Mouse (Mus musculus): ENCODE data around the gene Lag3. TPM values are rescaled to one million over a fixed set of nuclear protein-coding genes. Genes with fewer than 3 reads are reported as not detected.

The Lag3 gene
- total and polyA plus RNA-seq, 3 experiments: 0.32 to 0.47 (median 0.34) TPM

- H3K9ac ChIP-seq (ENCODE audit: low read depth, low read length): no peak overlapping the region
- no peak for TF ChIP-seq EP300 (IDR thresholded peaks at IDR 0.05; ENCODE audit: insufficient read depth, low read depth, low read length)
- TF ChIP-seq POLR2A (IDR thresholded peaks at IDR 0.05; ENCODE audit: insufficient read depth, low read depth, low read length): no peak
- TF ChIP-seq CTCF (IDR thresholded peaks at IDR 0.05): no peak
- 88% methylated on average over 3 of the region's 3 CpGs for WGBS
- H3K4me3 ChIP-seq: no peak overlapping the region
- peaks cover 4% of the 10 kb centered on the region for H3K36me3 ChIP-seq (ENCODE audit: control insufficient read depth, insufficient read depth, low read length)
- intact Hi-C loops (cut with DNase I): no loop called here
- H3K4me1 ChIP-seq (ENCODE audit: control insufficient read depth, insufficient read depth, low read length): peaks cover 8% of the 10 kb centered on the region
- no peaks in the 10 kb centered on the region for H3K27me3 ChIP-seq (ENCODE audit: control insufficient read depth, insufficient read depth, low read length)
- DNase-seq: no peak
- no peak overlapping the region for H3K27ac ChIP-seq
- no peaks in the 10 kb centered on the region for H3K79me2 ChIP-seq (replicated peaks; ENCODE audit: control insufficient read depth, insufficient read depth, low read length)
Observed at GRCm38 (mm10) chr6:124933127-124933526, 21.6 kb upstream of the Lag3 start.

- intact Hi-C loops (cut with DNase I): no loop called here
- H3K4me1 ChIP-seq (ENCODE audit: control insufficient read depth, insufficient read depth, low read length): peaks cover 8% of the 10 kb centered on the region
- no peak for DNase-seq
- H3K27me3 ChIP-seq (ENCODE audit: control insufficient read depth, insufficient read depth, low read length): no peaks in the 10 kb centered on the region
- peak overlapping the region; percentile 98 for H3K4me3 ChIP-seq
- H3K79me2 ChIP-seq (replicated peaks; ENCODE audit: control insufficient read depth, insufficient read depth, low read length): no peaks in the 10 kb centered on the region
- peak overlapping the region; percentile 96 for H3K27ac ChIP-seq
- peak overlapping the region; percentile 98 for H3K9ac ChIP-seq (ENCODE audit: low read depth, low read length)
- TF ChIP-seq CTCF (IDR thresholded peaks at IDR 0.05) (no peak), POLR2A (IDR thresholded peaks at IDR 0.05; ENCODE audit: insufficient read depth, low read depth, low read length) (no peak), EP300 (IDR thresholded peaks at IDR 0.05; ENCODE audit: insufficient read depth, low read depth, low read length) (no peak)
- H3K36me3 ChIP-seq (ENCODE audit: control insufficient read depth, insufficient read depth, low read length): peaks cover 4% of the 10 kb centered on the region
- 38% methylated on average over 12 of the region's 12 CpGs for WGBS
Observed at GRCm38 (mm10) chr6:124932314-124932695, 20.8 kb upstream of the Lag3 start.

GRCm38 (mm10) chr6:124931525-124932313 is 20.2 kb upstream of the Lag3 start:
- peak overlapping the region; percentile 96 for H3K27ac ChIP-seq
- peaks cover 4% of the 10 kb centered on the region for H3K36me3 ChIP-seq (ENCODE audit: control insufficient read depth, insufficient read depth, low read length)
- peak overlapping the region; percentile 98 for H3K4me3 ChIP-seq
- no peak for DNase-seq
- intact Hi-C loops (cut with DNase I): loop anchor here (2.0 kb wide), 2 partner anchors 33 to 77 kb away; partner anchors contain the start of genes Cops7a and Zfp384
- peak; percentile 27 for TF ChIP-seq CTCF (IDR thresholded peaks at IDR 0.05)
- no peak for TF ChIP-seq POLR2A (IDR thresholded peaks at IDR 0.05; ENCODE audit: insufficient read depth, low read depth, low read length)
- WGBS: 2% methylated on average over 48 of the region's 48 CpGs
- no peaks in the 10 kb centered on the region for H3K27me3 ChIP-seq (ENCODE audit: control insufficient read depth, insufficient read depth, low read length)
- peaks cover 8% of the 10 kb centered on the region for H3K4me1 ChIP-seq (ENCODE audit: control insufficient read depth, insufficient read depth, low read length)
- peak overlapping the region; percentile 98 for H3K9ac ChIP-seq (ENCODE audit: low read depth, low read length)
- H3K79me2 ChIP-seq (replicated peaks; ENCODE audit: control insufficient read depth, insufficient read depth, low read length): no peaks in the 10 kb centered on the region

GRCm38 (mm10) chr6:124930754-124931524 is 19.4 kb upstream of the Lag3 start, which contains the start of gene Mlf2:
Gene Mlf2 (plus strand): TSS chr6:124931386.
- TF ChIP-seq CTCF (IDR thresholded peaks at IDR 0.05) (peak; percentile 96; the same call in 1 of the 2 replicates), EP300 (IDR thresholded peaks at IDR 0.05; ENCODE audit: insufficient read depth, low read depth, low read length) (peak; percentile 98), POLR2A (IDR thresholded peaks at IDR 0.05; ENCODE audit: insufficient read depth, low read depth, low read length) (peak; percentile 80)
- Histone ChIP-seq H3K79me2 (replicated peaks; ENCODE audit: control insufficient read depth, insufficient read depth, low read length) (no peaks in the 10 kb centered on the region), H3K4me3 (peak within 1 kb of the TSS; percentile 98), H3K27ac (peak within 1 kb of the TSS; percentile 96), H3K9ac (ENCODE audit: low read depth, low read length) (peak within 1 kb of the TSS; percentile 98), H3K4me1 (ENCODE audit: control insufficient read depth, insufficient read depth, low read length) (peaks cover 10% of the 10 kb centered on the region), H3K27me3 (ENCODE audit: control insufficient read depth, insufficient read depth, low read length) (no peaks in the 10 kb centered on the region), H3K36me3 (ENCODE audit: control insufficient read depth, insufficient read depth, low read length) (peaks cover 4% of the 10 kb centered on the region)
- under 1% methylated on average over 58 of the region's 64 CpGs for WGBS
- DNase-seq: peak; percentile 99
- intact Hi-C loops (cut with DNase I): loop anchor here (1.0 to 2.0 kb wide), 5 partner anchors 14 to 78 kb away; partner anchors contain the start of genes Cops7a and Zfp384

GRCm38 (mm10) chr6:124930231-124930630 is 18.7 kb upstream of the Lag3 start:
- H3K36me3 ChIP-seq (ENCODE audit: control insufficient read depth, insufficient read depth, low read length): peaks cover 4% of the 10 kb centered on the region
- peak overlapping the region; percentile 67 for H3K9ac ChIP-seq (ENCODE audit: low read depth, low read length)
- peak overlapping the region; percentile 38 for H3K4me3 ChIP-seq
- H3K27ac ChIP-seq: peak overlapping the region; percentile 87
- H3K4me1 ChIP-seq (ENCODE audit: control insufficient read depth, insufficient read depth, low read length): peaks cover 10% of the 10 kb centered on the region
- H3K79me2 ChIP-seq (replicated peaks; ENCODE audit: control insufficient read depth, insufficient read depth, low read length): no peaks in the 10 kb centered on the region
- intact Hi-C loops (cut with DNase I): loop anchor here (1.0 to 2.0 kb wide), 5 partner anchors 13 to 79 kb away; partner anchors contain the start of genes Cops7a and Zfp384
- DNase-seq: no peak
- WGBS: 30% methylated on average over 1 of the region's 1 CpGs
- no peaks in the 10 kb centered on the region for H3K27me3 ChIP-seq (ENCODE audit: control insufficient read depth, insufficient read depth, low read length)
- TF ChIP-seq CTCF (IDR thresholded peaks at IDR 0.05) (no peak), POLR2A (IDR thresholded peaks at IDR 0.05; ENCODE audit: insufficient read depth, low read depth, low read length) (no peak)
